Mouse (Mus musculus): ENCODE results near the gene Bpifa5. TPM values are rescaled to one million over a fixed set of nuclear protein-coding genes. Genes with fewer than 3 reads are reported as not detected.

Gene Bpifa5
- polyA plus RNA-seq, 1 experiment from 2014 or later: not detected

DNA sequence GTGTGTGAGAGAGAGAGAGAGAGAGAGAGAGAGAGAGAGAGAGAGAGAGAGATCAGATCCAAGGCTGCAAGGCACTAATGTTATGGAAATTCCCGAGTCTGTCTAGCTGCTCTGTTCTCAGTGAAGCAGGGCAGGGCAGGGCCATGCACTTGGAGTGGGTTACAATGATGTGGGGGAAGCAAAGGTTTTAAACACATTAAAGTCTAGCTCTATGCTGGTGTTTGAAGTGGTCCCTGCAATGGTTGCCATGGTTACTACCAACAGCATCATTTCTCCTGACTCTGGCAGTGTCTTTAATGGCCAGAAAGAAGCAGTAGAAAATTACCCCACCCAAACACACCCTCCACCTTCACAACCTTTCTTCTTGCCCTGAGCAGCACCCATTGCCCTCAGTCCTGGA is 48.7 kb downstream of the Bpifa5 start:
- Histone ChIP-seq H3K27ac (no peak overlapping the region), H3K27me3 (no peaks in the 10 kb centered on the region), H3K4me1 (no peaks in the 10 kb centered on the region), H3K36me3 (no peaks in the 10 kb centered on the region), H3K4me3 (no peak overlapping the region), H3K9ac (no peak overlapping the region), H3K9me3 (no peaks in the 10 kb centered on the region), H3K4me2 (no peak overlapping the region)
- ATAC-seq (ENCODE audit: insufficient number of reproducible peaks, insufficient read depth, low FRiP score, low TSS enrichment, low read depth): no peak
- 82% methylated on average over 1 of the region's 1 CpGs for WGBS

DNA sequence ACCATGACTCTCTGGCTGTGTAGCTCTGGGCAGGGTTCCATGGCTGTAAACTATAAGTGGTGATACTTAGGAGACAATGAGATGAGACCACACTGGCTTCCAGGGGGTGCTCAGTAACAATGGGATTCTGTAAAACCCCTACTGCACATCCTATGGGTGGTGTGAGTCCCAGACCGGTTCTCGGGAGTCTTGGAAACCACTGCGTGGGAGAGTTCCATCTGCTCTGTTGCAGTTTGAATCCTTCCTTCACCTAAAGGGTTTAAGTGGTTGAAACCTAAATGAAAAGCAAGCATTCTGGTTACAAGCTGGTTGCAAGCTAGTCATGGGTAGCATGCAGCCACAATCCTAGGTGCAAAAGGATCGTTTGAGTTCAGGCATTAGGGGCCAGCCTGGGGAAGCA is 49.5 kb downstream of the Bpifa5 start:
- H3K4me3 ChIP-seq: no peak overlapping the region
- no peaks in the 10 kb centered on the region for H3K27me3 ChIP-seq
- H3K4me1 ChIP-seq: no peaks in the 10 kb centered on the region
- no peak overlapping the region for H3K4me2 ChIP-seq
- no peak overlapping the region for H3K27ac ChIP-seq
- no peaks in the 10 kb centered on the region for H3K9me3 ChIP-seq
- no peak overlapping the region for H3K9ac ChIP-seq
- no peak for ATAC-seq (ENCODE audit: insufficient number of reproducible peaks, insufficient read depth, low FRiP score, low TSS enrichment, low read depth)
- 85% methylated on average over 4 of the region's 4 CpGs for WGBS
- no peaks in the 10 kb centered on the region for H3K36me3 ChIP-seq

DNA sequence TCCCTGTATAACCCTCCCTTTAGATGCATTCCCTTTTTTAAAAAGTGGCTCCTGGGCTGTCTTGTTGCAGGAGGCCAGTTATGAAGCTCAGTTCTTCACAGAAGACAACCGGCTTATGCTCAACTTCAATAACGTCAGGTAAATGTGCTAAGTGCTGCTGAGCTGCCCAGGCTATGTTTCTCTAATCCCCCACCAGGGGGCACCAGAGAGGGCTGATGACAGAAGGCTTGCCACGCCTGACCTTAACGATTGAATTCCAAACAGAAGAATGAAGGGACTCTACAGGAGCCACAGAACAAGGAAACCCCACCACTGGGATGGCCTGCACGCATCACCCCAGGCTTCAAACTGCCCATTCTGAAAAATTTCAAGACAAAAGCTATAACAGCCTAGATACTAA is 52.8 kb downstream of the Bpifa5 start:
- Histone ChIP-seq H3K27me3 (no peaks in the 10 kb centered on the region), H3K9me3 (no peaks in the 10 kb centered on the region), H3K4me2 (no peak overlapping the region), H3K36me3 (no peaks in the 10 kb centered on the region), H3K4me3 (no peak overlapping the region), H3K9ac (no peak overlapping the region), H3K4me1 (no peaks in the 10 kb centered on the region), H3K27ac (no peak overlapping the region)
- WGBS: 13% methylated on average over 5 of the region's 5 CpGs
- no peak for ATAC-seq (ENCODE audit: insufficient number of reproducible peaks, insufficient read depth, low FRiP score, low TSS enrichment, low read depth)

Other genes with a start within 250 kb of the Bpifa5 start
- gene Bpifb3, start 244.4 kb upstream of the Bpifa5 start, polyA plus RNA-seq (2015; fragmentation: Nextera tagmentation; extraction: Ambion mirVana): not detected in 2 replicates
- not detected in 2 replicates for gene Bpifb4, start 224.4 kb upstream of the Bpifa5 start, polyA plus RNA-seq (2015; fragmentation: Nextera tagmentation; extraction: Ambion mirVana)
- gene Bpifa6, start 187.7 kb upstream of the Bpifa5 start, polyA plus RNA-seq (2015; fragmentation: Nextera tagmentation; extraction: Ambion mirVana): not detected in 2 replicates
- gene Bpifa2, start 154.3 kb upstream of the Bpifa5 start, polyA plus RNA-seq (2015; fragmentation: Nextera tagmentation; extraction: Ambion mirVana): not detected in 2 replicates
- not detected in 2 replicates for gene Bpifa3, start 32.3 kb upstream of the Bpifa5 start, polyA plus RNA-seq (2015; fragmentation: Nextera tagmentation; extraction: Ambion mirVana)
- 3.1 and 4.7 TPM in 2 replicates for gene Bpifa1, start 19.7 kb upstream of the Bpifa5 start, polyA plus RNA-seq (2015; fragmentation: Nextera tagmentation; extraction: Ambion mirVana)
- not detected in 2 replicates for gene Bpifb1, start 28.2 kb downstream of the Bpifa5 start, polyA plus RNA-seq (2015; fragmentation: Nextera tagmentation; extraction: Ambion mirVana)
- 0.24 and 0.37 TPM in 2 replicates for gene Bpifb5, start 61.1 kb downstream of the Bpifa5 start, polyA plus RNA-seq (2015; fragmentation: Nextera tagmentation; extraction: Ambion mirVana)
- not detected in 2 replicates for gene Bpifb9a, start 95.2 kb downstream of the Bpifa5 start, polyA plus RNA-seq (2015; fragmentation: Nextera tagmentation; extraction: Ambion mirVana)
- gene Bpifb9b, start 144.6 kb downstream of the Bpifa5 start, polyA plus RNA-seq (2015; fragmentation: Nextera tagmentation; extraction: Ambion mirVana): not detected in 2 replicates
- gene Cdk5rap1, start 210.4 kb downstream of the Bpifa5 start, polyA plus RNA-seq (2015; fragmentation: Nextera tagmentation; extraction: Ambion mirVana): 18.5 and 22.4 TPM in 2 replicates
- gene Snta1, start 245.5 kb downstream of the Bpifa5 start, polyA plus RNA-seq (2015; fragmentation: Nextera tagmentation; extraction: Ambion mirVana): 8.8 and 8.9 TPM in 2 replicates

All from embryonic facial prominence, embryonic 13.5 days (tissue).